Mouse (Mus musculus): ENCODE results near the gene Capn1. TPM values are rescaled to one million over a fixed set of nuclear protein-coding genes. Genes with fewer than 3 reads are reported as not detected.
A peak's percentile ranks its signal among the peaks of the same experiment; 100 is the strongest.

The Capn1 gene
- polyA plus RNA-seq, 1 experiment = 129 TPM

DNA sequence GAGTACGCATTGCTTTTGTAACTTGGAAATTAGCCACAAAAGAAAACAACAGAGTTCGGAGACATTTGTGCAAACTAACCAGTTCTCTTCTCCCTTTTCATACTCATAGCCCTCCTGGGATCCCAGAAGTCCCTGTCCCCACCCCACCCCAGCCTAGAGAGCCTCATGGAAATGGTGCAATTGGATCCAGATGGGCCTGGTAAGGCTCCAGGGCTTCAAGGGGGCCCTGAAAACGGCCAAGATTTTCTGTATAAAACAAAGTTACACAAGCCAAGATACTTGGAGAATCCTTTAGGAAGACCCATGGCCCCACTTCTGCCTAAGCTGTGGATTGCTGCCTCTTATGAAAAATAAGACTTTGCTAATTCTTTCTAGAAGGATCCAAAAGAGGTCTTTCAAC is 38.0 kb downstream of the Capn1 start:
- Histone ChIP-seq H3K36me3 (ENCODE audit: control insufficient read depth, insufficient read depth, low read length) (no peaks in the 10 kb centered on the region), H3K27me3 (ENCODE audit: control insufficient read depth, insufficient read depth, low read length) (no peaks in the 10 kb centered on the region), H3K4me1 (ENCODE audit: control insufficient read depth, insufficient read depth, insufficient read length, low read length) (no peaks in the 10 kb centered on the region), H3K4me3 (ENCODE audit: low read depth, low read length) (no peak overlapping the region), H3K27ac (ENCODE audit: insufficient read depth, low read depth, low read length) (no peak overlapping the region)
- TF ChIP-seq CTCF (IDR thresholded peaks at IDR 0.05; ENCODE audit: extremely low read depth, insufficient read length, insufficient replicate concordance, low read depth, low read length) = no peak
- TF ChIP-seq POLR2A (IDR thresholded peaks at IDR 0.05; ENCODE audit: low read depth, low read length) = no peak
- WGBS = 79% methylated on average over 3 of the region's 3 CpGs

- H3K4me3 ChIP-seq (ENCODE audit: low read depth, low read length) = no peak overlapping the region
- peaks cover under 1% of the 10 kb centered on the region; the same call in 1 of the 2 replicates for H3K4me1 ChIP-seq (ENCODE audit: control insufficient read depth, insufficient read depth, insufficient read length, low read length)
- H3K27me3 ChIP-seq (ENCODE audit: control insufficient read depth, insufficient read depth, low read length) = no peaks in the 10 kb centered on the region
- H3K36me3 ChIP-seq (ENCODE audit: control insufficient read depth, insufficient read depth, low read length) = no peaks in the 10 kb centered on the region
- TF ChIP-seq CTCF (IDR thresholded peaks at IDR 0.05; ENCODE audit: extremely low read depth, insufficient read length, insufficient replicate concordance, low read depth, low read length) = no peak
- no peak for TF ChIP-seq POLR2A (IDR thresholded peaks at IDR 0.05; ENCODE audit: low read depth, low read length)
- no peak overlapping the region for H3K27ac ChIP-seq (ENCODE audit: insufficient read depth, low read depth, low read length)
- WGBS = 77% methylated on average over 4 of the region's 4 CpGs
Observed at GRCm38 (mm10) chr19:5975676-5976075, 40.0 kb downstream of the Capn1 start.

- no peak overlapping the region for H3K4me3 ChIP-seq (ENCODE audit: low read depth, low read length)
- TF ChIP-seq POLR2A (IDR thresholded peaks at IDR 0.05; ENCODE audit: low read depth, low read length) = no peak
- no peak for TF ChIP-seq CTCF (IDR thresholded peaks at IDR 0.05; ENCODE audit: extremely low read depth, insufficient read length, insufficient replicate concordance, low read depth, low read length)
- WGBS = 73% methylated on average over 4 of the region's 4 CpGs
- H3K36me3 ChIP-seq (ENCODE audit: control insufficient read depth, insufficient read depth, low read length) = no peaks in the 10 kb centered on the region
- H3K27ac ChIP-seq (ENCODE audit: insufficient read depth, low read depth, low read length) = no peak overlapping the region
- no peaks in the 10 kb centered on the region for H3K27me3 ChIP-seq (ENCODE audit: control insufficient read depth, insufficient read depth, low read length)
- peaks cover 5% of the 10 kb centered on the region; the same call in 1 of the 2 replicates for H3K4me1 ChIP-seq (ENCODE audit: control insufficient read depth, insufficient read depth, insufficient read length, low read length)
Observed at GRCm38 (mm10) chr19:5975112-5975511, 40.6 kb downstream of the Capn1 start.

DNA sequence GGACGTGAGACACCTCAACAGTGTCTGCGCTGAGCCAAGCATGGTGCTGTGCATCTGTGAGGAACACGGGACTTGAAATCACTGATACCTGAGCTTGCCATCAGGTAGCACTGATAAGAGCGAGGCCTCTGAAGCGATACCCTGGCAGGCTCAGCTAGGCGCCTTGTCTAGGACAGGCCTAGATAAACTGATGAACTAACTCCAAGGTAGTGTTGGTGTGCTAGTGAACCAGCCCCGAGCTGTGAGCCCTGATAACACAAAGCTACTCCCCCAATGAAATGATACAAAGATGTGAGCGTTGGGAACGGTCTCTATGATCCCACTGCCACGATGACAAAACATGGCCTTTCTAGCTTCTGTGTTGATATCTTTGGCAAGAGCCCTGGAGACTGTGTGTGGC is 48.0 kb downstream of the Capn1 start:
- TF ChIP-seq CTCF (IDR thresholded peaks at IDR 0.05; ENCODE audit: extremely low read depth, insufficient read length, insufficient replicate concordance, low read depth, low read length) (no peak), POLR2A (IDR thresholded peaks at IDR 0.05; ENCODE audit: low read depth, low read length) (no peak)
- H3K27ac ChIP-seq (ENCODE audit: insufficient read depth, low read depth, low read length) = no peak overlapping the region
- H3K4me3 ChIP-seq (ENCODE audit: low read depth, low read length) = no peak overlapping the region
- 91% methylated on average over 10 of the region's 10 CpGs for WGBS
- no peaks in the 10 kb centered on the region for H3K36me3 ChIP-seq (ENCODE audit: control insufficient read depth, insufficient read depth, low read length)
- H3K27me3 ChIP-seq (ENCODE audit: control insufficient read depth, insufficient read depth, low read length) = no peaks in the 10 kb centered on the region
- H3K4me1 ChIP-seq (ENCODE audit: control insufficient read depth, insufficient read depth, insufficient read length, low read length) = peaks cover 14% of the 10 kb centered on the region; the same call in 1 of the 2 replicates

DNA sequence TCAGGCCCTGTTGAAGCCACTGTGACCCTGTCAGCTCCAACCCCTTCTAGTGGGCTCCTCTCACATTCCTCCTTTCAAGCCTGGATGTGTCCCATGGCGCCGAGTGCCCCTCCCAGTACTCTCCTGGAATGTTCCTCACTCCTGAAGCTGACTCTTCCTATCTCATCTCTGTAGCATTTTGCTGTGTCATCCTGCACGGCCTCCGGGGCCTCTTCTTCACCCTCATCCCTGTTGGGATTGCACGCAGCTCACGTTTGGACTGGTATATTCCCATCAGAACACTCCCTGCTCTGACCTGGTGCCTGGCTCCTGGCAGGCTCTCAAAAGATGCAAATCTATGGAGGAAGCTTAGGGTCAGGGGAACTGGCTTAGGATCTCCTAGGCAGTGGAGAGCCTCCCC is 48.9 kb downstream of the Capn1 start:
- Histone ChIP-seq H3K27ac (ENCODE audit: insufficient read depth, low read depth, low read length) (no peak overlapping the region), H3K36me3 (ENCODE audit: control insufficient read depth, insufficient read depth, low read length) (no peaks in the 10 kb centered on the region), H3K4me1 (ENCODE audit: control insufficient read depth, insufficient read depth, insufficient read length, low read length) (peaks cover 14% of the 10 kb centered on the region; the same call in 1 of the 2 replicates), H3K27me3 (ENCODE audit: control insufficient read depth, insufficient read depth, low read length) (no peaks in the 10 kb centered on the region), H3K4me3 (ENCODE audit: low read depth, low read length) (no peak overlapping the region)
- TF ChIP-seq CTCF (IDR thresholded peaks at IDR 0.05; ENCODE audit: extremely low read depth, insufficient read length, insufficient replicate concordance, low read depth, low read length) (no peak), POLR2A (IDR thresholded peaks at IDR 0.05; ENCODE audit: low read depth, low read length) (no peak)
- WGBS = 69% methylated on average over 6 of the region's 6 CpGs

- Histone ChIP-seq H3K4me1 (ENCODE audit: control insufficient read depth, insufficient read depth, insufficient read length, low read length) (peaks cover 17% of the 10 kb centered on the region; the same call in 1 of the 2 replicates), H3K36me3 (ENCODE audit: control insufficient read depth, insufficient read depth, low read length) (0 out of 2 replicates have a peak, but pooled peaks cover 2% of the 10 kb centered on the region), H3K4me3 (ENCODE audit: low read depth, low read length) (no peak overlapping the region), H3K27ac (ENCODE audit: insufficient read depth, low read depth, low read length) (no peak overlapping the region), H3K27me3 (ENCODE audit: control insufficient read depth, insufficient read depth, low read length) (no peaks in the 10 kb centered on the region)
- 85% methylated on average over 2 of the region's 2 CpGs for WGBS
- no peak for TF ChIP-seq CTCF (IDR thresholded peaks at IDR 0.05; ENCODE audit: extremely low read depth, insufficient read length, insufficient replicate concordance, low read depth, low read length)
- no peak for TF ChIP-seq POLR2A (IDR thresholded peaks at IDR 0.05; ENCODE audit: low read depth, low read length)
Observed at GRCm38 (mm10) chr19:5965910-5966309, 49.8 kb downstream of the Capn1 start.

GRCm38 (mm10) chr19:5965280-5965679 is 50.4 kb downstream of the Capn1 start:
- H3K36me3 ChIP-seq (ENCODE audit: control insufficient read depth, insufficient read depth, low read length) = 0 out of 2 replicates have a peak, but pooled peaks cover 2% of the 10 kb centered on the region
- no peak overlapping the region for H3K4me3 ChIP-seq (ENCODE audit: low read depth, low read length)
- TF ChIP-seq POLR2A (IDR thresholded peaks at IDR 0.05; ENCODE audit: low read depth, low read length) (no peak), CTCF (IDR thresholded peaks at IDR 0.05; ENCODE audit: extremely low read depth, insufficient read length, insufficient replicate concordance, low read depth, low read length) (peak; percentile 90; the same call in 1 of the 2 replicates)
- H3K4me1 ChIP-seq (ENCODE audit: control insufficient read depth, insufficient read depth, insufficient read length, low read length) = peaks cover 12% of the 10 kb centered on the region; the same call in 1 of the 2 replicates
- H3K27me3 ChIP-seq (ENCODE audit: control insufficient read depth, insufficient read depth, low read length) = no peaks in the 10 kb centered on the region
- no peak overlapping the region for H3K27ac ChIP-seq (ENCODE audit: insufficient read depth, low read depth, low read length)
- 6% methylated on average over 4 of the region's 4 CpGs for WGBS

Measured in small intestine, adult 2 months (tissue).